Mouse (Mus musculus) stomach, postnatal 0 days (tissue): ENCODE results near the gene Axin1. TPM values are rescaled to one million over a fixed set of nuclear protein-coding genes. Genes with fewer than 3 reads are reported as not detected.
A peak's percentile ranks its signal among the peaks of the same experiment; 100 is the strongest.

Source experiments
- ATAC-seq: fragments of 200-750 bp; cut with Nextera tagmentation; 2 replicates; pipeline ENCODE4 v1.8.0; 2017; ENCODE audit not compliant: low FRiP score, low TSS enrichment
- DNase-seq: peaks from one replicate; pipeline ENCODE4 v3.0.0-alpha.2; 2016; ENCODE audit warnings: low spot score
- H3K27ac ChIP-seq: fragments of 300-500 bp; sonication (generic); replicated peaks from 2 replicates; pipeline ENCODE4 v1.5.1; 2014; ENCODE audit warnings: mild to moderate bottlenecking, control low read depth
- H3K27me3 ChIP-seq: fragments of 300-500 bp; sonication (generic); 2 replicates; pipeline ENCODE4 v1.6.1; 2014; ENCODE audit warnings: low read length; ENCODE audit not compliant: control insufficient read depth, insufficient read depth
- H3K36me3 ChIP-seq: fragments of 300-500 bp; sonication (generic); 2 replicates; pipeline ENCODE4 v1.6.1; 2014; ENCODE audit warnings: low read length, mixed read lengths; ENCODE audit not compliant: control insufficient read depth, insufficient read depth
- H3K4me1 ChIP-seq: fragments of 300-500 bp; sonication (generic); replicated peaks from 2 replicates; pipeline ENCODE4 v1.6.1; 2014; ENCODE audit warnings: antibody characterized with exemption; ENCODE audit not compliant: control insufficient read depth, insufficient read depth
- H3K4me2 ChIP-seq: fragments of 300-500 bp; sonication (generic); replicated peaks from 2 replicates; pipeline ENCODE4 v1.6.1; 2014; ENCODE audit warnings: low read depth, mild to moderate bottlenecking, control low read depth, moderate library complexity
- H3K4me3 ChIP-seq: fragments of 300-500 bp; sonication (generic); 2 replicates; pipeline ENCODE4 v1.5.1; 2014; ENCODE audit warnings: low read depth, low read length, control low read depth
- H3K9ac ChIP-seq: fragments of 300-500 bp; sonication (generic); 2 replicates; pipeline ENCODE4 v1.6.1; 2014; ENCODE audit warnings: mild to moderate bottlenecking, low read length, control low read depth, mixed read lengths
- H3K9me3 ChIP-seq: fragments of 300-500 bp; sonication (generic); 2 replicates; pipeline ENCODE4 v1.6.1; 2016; ENCODE audit warnings: low read length; ENCODE audit not compliant: control insufficient read depth
- CTCF ChIP-seq: IDR thresholded peaks from 2 replicates; pipeline ENCODE4 v1.5.1; 2016; ENCODE audit warnings: antibody characterized with exemption, low read depth, mild to moderate bottlenecking, moderate library complexity
- EP300 ChIP-seq: optimal IDR thresholded peaks from 2 replicates; pipeline ENCODE3; 2016; ENCODE audit warnings: antibody characterized with exemption
- WGBS: fragments of 180-500 bp; shearing (Covaris S2); extraction: QIAGEN DNeasy Blood & Tissue Kit; methylation state at CpG from one replicate; pipeline ENCODE4 v1.1.7; 2014; 5-methylcytosine and 5-hydroxymethylcytosine counted together
- polyA plus RNA-seq: library from polyadenylated mRNA; unstranded; fragments of >200 nt; fragmentation: Nextera tagmentation; extraction: Ambion mirVana; gene quantifications from 2 replicates; pipeline ENCODE4 v1.2.1, GENCODE M21; 2015

Axin1 gene
- 10.9 and 12.4 TPM in 2 replicates for polyA plus RNA-seq

DNA sequence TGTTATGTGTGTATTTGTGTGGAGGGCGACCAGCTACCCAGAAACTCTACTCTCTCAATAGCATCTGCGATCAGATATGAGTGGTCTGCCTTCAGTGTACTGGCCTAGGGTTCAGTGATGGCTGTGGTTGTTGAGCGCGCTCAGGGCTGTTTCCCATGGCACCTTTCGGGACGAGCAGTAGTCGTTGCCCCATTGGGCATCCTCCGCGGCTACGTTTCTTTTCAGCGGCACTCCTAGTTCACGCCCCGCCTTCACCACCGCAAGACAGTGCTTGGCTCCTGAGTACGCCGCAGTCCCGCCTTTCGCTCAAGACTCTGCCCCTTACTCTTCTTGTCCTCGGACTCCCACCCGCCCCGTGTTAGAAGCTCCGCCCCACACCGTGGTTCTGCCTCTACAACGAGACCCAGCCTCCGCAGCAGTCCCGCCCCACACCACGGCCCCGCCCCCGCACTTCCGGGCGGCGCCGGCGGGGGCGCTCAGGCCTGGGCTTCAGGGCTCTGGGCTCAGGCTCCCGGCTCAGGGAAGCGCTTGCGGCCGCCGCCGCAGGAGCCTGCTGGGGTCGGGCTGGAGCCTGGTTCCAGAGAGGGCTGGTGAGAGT is at the start of gene Axin1:
TSS of gene Axin1 (plus strand) at position 450 of the 598 bp plus-strand sequence.
- ATAC-seq (peak; percentile 96), DNase-seq (peak; percentile 97)
- Histone ChIP-seq H3K9ac (peak within 1 kb of the TSS; percentile 98), H3K4me2 (peak within 1 kb of the TSS; percentile 64), H3K4me1 (no peaks in the 10 kb centered on the region), H3K27me3 (no peaks in the 10 kb centered on the region), H3K4me3 (peak within 1 kb of the TSS; percentile 71), H3K9me3 (no peaks in the 10 kb centered on the region), H3K36me3 (peaks cover 1% of the 10 kb centered on the region; the same call in 1 of the 2 replicates), H3K27ac (peak within 1 kb of the TSS; percentile 97)
- 1% methylated on average over 40 of the region's 42 CpGs for WGBS
- TF ChIP-seq EP300 (no peak), CTCF (peak; percentile 68)

- ATAC-seq, result peak; percentile 95
- WGBS, result under 1% methylated on average over 32 of the region's 32 CpGs
- Histone ChIP-seq H3K4me2 (peak within 1 kb of the TSS; percentile 79), H3K27me3 (no peaks in the 10 kb centered on the region), H3K9me3 (no peaks in the 10 kb centered on the region), H3K4me3 (peak within 1 kb of the TSS; percentile 55), H3K4me1 (peaks cover 3% of the 10 kb centered on the region; the same call in 1 of the 2 replicates), H3K9ac (peak within 1 kb of the TSS; percentile 73), H3K27ac (peak within 1 kb of the TSS; percentile 86), H3K36me3 (no peaks in the 10 kb centered on the region)
- TF ChIP-seq CTCF, result peak; percentile 91
- no peak for TF ChIP-seq EP300
- DNase-seq, result peak; percentile 92
These were observed 48.4 kb upstream of the Axin1 start, which contains the start of gene Decr2 for GRCm38 (mm10) chr17:26089905-26090632. Gene Decr2 (minus strand): TSS chr17:26090337.

DNA sequence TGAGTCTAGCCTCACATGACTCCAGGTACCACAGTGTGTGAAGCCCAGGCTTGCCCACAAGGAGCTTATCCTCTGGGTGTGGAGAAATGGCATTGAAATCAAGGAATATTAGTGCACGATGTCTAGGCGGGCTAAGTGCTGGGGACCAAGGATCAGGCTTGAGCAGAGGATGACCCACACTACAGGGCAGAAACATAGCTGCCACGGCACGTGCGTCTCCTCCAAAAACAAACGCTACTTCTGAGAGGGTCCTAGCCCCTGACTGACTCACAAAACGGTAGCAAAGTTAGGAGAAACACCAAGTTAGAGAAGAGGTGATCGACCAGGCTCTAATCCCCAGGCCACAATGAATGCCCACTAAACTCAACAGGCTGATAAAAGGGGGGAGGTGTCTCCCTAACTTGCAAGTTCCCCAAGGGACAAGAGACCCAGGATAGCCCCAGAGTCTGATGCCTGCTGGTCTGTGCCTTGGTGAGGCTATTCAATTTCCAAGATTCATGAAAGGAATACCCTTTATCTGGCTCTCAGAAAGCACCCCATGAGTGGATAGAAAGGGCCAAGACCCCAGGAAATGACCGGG is 43.9 kb upstream of the Axin1 start:
- ATAC-seq (no peak), DNase-seq (no peak)
- TF ChIP-seq CTCF, result no peak
- no peak for TF ChIP-seq EP300
- 32% methylated on average over 9 of the region's 9 CpGs for WGBS
- Histone ChIP-seq H3K36me3 (no peaks in the 10 kb centered on the region), H3K4me3 (peak overlapping the region; percentile 65), H3K9me3 (no peaks in the 10 kb centered on the region), H3K4me2 (peak overlapping the region; percentile 93), H3K27ac (no peak overlapping the region), H3K9ac (peak overlapping the region; percentile 76), H3K4me1 (peaks cover 3% of the 10 kb centered on the region; the same call in 1 of the 2 replicates), H3K27me3 (no peaks in the 10 kb centered on the region)

DNA sequence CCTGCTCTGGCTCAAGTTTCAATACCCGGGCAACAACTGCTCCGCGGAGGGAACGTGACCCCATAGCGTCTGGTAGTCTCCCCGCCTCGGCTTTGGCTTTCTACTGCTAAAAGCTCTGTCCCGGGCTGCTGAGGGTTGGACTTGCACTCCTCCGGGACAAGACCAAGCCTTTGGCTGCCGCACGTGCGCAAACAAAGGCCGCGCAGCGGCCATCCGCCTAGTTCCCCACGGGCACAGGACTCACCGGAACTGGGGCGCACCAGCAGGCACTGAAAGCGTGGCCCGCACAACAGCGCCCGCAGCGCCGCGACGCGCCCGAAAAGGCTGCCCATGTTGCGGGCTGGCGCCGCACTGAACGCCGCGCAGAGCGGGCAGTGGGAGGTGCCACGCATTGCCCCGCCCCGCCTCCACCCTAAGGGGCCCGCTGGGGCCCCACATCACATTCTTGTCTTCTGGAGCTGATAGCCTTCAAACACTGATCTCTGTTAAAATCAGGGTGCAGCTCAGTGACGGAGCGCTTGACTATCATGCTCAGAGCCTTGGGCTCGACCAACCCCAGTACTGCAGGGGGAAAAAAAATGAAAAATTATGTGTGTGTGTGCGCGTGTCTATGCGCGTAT is 43.3 kb upstream of the Axin1 start, which contains the start of gene Nme4:
TSS of gene Nme4 (minus strand) at position 482 of the 620 bp plus-strand sequence.
- Histone ChIP-seq H3K9ac (peak within 1 kb of the TSS; percentile 76), H3K27me3 (no peaks in the 10 kb centered on the region), H3K27ac (peak within 1 kb of the TSS; percentile 65; the same call in 1 of the 2 replicates), H3K4me3 (peak within 1 kb of the TSS; percentile 65), H3K36me3 (no peaks in the 10 kb centered on the region), H3K9me3 (no peaks in the 10 kb centered on the region), H3K4me2 (peak within 1 kb of the TSS; percentile 93), H3K4me1 (peaks cover 3% of the 10 kb centered on the region; the same call in 1 of the 2 replicates)
- DNase-seq (peak; percentile 75), ATAC-seq (peak; percentile 58)
- WGBS, result under 1% methylated on average over 46 of the region's 47 CpGs
- TF ChIP-seq EP300 (no peak), CTCF (no peak)

- no peaks in the 10 kb centered on the region for H3K27me3 ChIP-seq
- ATAC-seq, result no peak
- WGBS, result 87% methylated on average over 7 of the region's 7 CpGs
These were observed 40.0 kb upstream of the Axin1 start for GRCm38 (mm10) chr17:26098461-26098860.

More at GRCm38 (mm10) chr17:26098461-26098860, 40.0 kb upstream of the Axin1 start:
- TF ChIP-seq EP300 (no peak), CTCF (no peak)
- no peaks in the 10 kb centered on the region for H3K36me3 ChIP-seq
- H3K9me3 ChIP-seq, result no peaks in the 10 kb centered on the region
- no peak overlapping the region for H3K9ac ChIP-seq
- H3K4me2 ChIP-seq, result no peak overlapping the region
- no peak overlapping the region for H3K27ac ChIP-seq
- H3K4me3 ChIP-seq, result no peak overlapping the region
- no peak for DNase-seq
- H3K4me1 ChIP-seq, result peaks cover 3% of the 10 kb centered on the region; the same call in 1 of the 2 replicates
